Mouse (Mus musculus): Measurements from ENCODE around the gene Fbln7.

DNA sequence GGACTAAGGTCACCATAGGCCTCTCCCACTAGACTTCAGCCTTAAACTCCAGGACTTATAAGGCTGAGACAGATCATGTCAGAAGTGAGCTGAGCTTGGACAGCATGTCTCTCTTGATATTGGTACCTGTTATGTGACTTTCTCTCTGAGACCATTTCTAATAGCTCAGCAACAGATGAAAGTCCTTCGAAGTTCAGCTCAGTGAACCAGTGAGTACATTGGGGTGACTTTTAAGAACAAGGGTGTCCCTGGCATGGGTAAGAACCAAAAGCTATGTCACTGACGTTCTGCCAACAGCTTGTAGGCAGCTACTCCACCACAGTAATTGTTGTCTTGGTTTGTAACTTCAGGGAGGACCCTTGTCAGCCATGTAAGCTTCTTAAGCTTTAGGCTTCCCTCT, 42.1 kb upstream of the Fbln7 start:
- no peak for TF ChIP-seq MYOD1 (IDR thresholded peaks at IDR 0.05; ENCODE audit: control insufficient read depth, insufficient read length, low read depth)
- TF ChIP-seq CTCF (IDR thresholded peaks at IDR 0.05; ENCODE audit: control insufficient read depth, insufficient read depth, insufficient read length), result no peak
- TF ChIP-seq USF1 (IDR thresholded peaks at IDR 0.05; ENCODE audit: low read depth), result no peak
- TF ChIP-seq FOSL1 (IDR thresholded peaks at IDR 0.05; ENCODE audit: insufficient read depth, low read length, poor library complexity, severe bottlenecking), result no peak
- TF ChIP-seq MYOG (IDR thresholded peaks at IDR 0.05; ENCODE audit: control insufficient read depth, extremely low read depth, insufficient read length), result no peak
- TF ChIP-seq CEBPB (IDR thresholded peaks at IDR 0.05; ENCODE audit: low read depth), result no peak
- no peak for TF ChIP-seq MAX (IDR thresholded peaks at IDR 0.05)
